Mouse (Mus musculus): Measurements from ENCODE around the gene Hivep3.

DNA sequence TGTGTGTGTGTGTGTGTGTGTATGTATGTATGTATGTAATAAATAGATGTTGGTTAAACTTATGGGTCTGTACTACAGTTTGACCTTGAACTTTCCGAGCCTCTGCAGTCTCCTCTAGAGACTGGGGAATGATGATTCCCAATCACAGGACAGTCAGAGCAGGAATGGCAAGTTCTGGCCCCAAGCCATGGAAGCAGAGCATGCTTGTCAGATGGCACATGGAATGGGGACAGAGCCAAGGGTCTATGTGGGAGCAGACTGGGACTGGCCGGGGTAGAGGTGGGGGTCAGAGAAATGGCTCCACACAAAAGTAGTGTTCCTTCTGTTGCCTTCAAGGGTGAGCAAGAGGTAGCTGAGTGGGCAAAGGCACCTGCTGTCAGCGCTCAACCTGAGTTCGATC, 434.8 kb downstream of the Hivep3 start:
- no peak for TF ChIP-seq POLR2A (IDR thresholded peaks at IDR 0.05; ENCODE audit: control insufficient read depth, low read depth, low read length)
- no peak for TF ChIP-seq CTCF (IDR thresholded peaks at IDR 0.05; ENCODE audit: control insufficient read depth, insufficient read depth, insufficient replicate concordance, low read depth, low read length)
